Mouse (Mus musculus) limb, embryonic 10.5 days (tissue): ENCODE measurements around the gene C1qtnf7. TPM values are rescaled to one million over a fixed set of nuclear protein-coding genes. Genes with fewer than 3 reads are reported as not detected.
A peak's percentile ranks its signal among the peaks of the same experiment; 100 is the strongest.

ENCODE experiments used
- DNase-seq: peaks from one replicate; pipeline ENCODE4 v3.0.0-alpha.2; 2017; ENCODE audit warnings: low spot score
- H3K27ac ChIP-seq: fragments of 300-500 bp; sonication (generic); 2 replicates; pipeline ENCODE4 v1.5.1; 2016; ENCODE audit warnings: mild to moderate bottlenecking
- H3K27me3 ChIP-seq: fragments of 300-500 bp; sonication (generic); 2 replicates; pipeline ENCODE4 v1.6.1; 2016; ENCODE audit warnings: low read depth, mild to moderate bottlenecking; ENCODE audit not compliant: poor library complexity, severe bottlenecking
- H3K36me3 ChIP-seq: fragments of 300-500 bp; sonication (generic); 2 replicates; pipeline ENCODE4 v1.6.1; 2016; ENCODE audit warnings: mild to moderate bottlenecking, moderate library complexity
- H3K4me1 ChIP-seq: fragments of 300-500 bp; sonication (generic); 2 replicates; pipeline ENCODE4 v1.6.1; 2016
- H3K4me3 ChIP-seq: fragments of 300-500 bp; sonication (generic); 2 replicates; pipeline ENCODE4 v1.5.1; 2016; ENCODE audit warnings: mild to moderate bottlenecking, moderate library complexity
- H3K9me3 ChIP-seq: fragments of 300-500 bp; sonication (generic); replicated peaks from 2 replicates; pipeline ENCODE4 v1.6.1; 2016; ENCODE audit warnings: mild to moderate bottlenecking
- WGBS: fragments of 180-500 bp; shearing (Covaris S2); methylation state at CpG from one replicate; pipeline ENCODE4 v1.1.7; 2016; 5-methylcytosine and 5-hydroxymethylcytosine counted together
- polyA plus RNA-seq: library from polyadenylated mRNA; unstranded; fragments of >200 nt; fragmentation: Nextera tagmentation; extraction: Ambion mirVana; gene quantifications from 2 replicates; pipeline ENCODE4 v1.2.1, GENCODE M21; 2016

Gene C1qtnf7
- polyA plus RNA-seq, 1 experiment from 2014 or later: 1.6 TPM

DNA sequence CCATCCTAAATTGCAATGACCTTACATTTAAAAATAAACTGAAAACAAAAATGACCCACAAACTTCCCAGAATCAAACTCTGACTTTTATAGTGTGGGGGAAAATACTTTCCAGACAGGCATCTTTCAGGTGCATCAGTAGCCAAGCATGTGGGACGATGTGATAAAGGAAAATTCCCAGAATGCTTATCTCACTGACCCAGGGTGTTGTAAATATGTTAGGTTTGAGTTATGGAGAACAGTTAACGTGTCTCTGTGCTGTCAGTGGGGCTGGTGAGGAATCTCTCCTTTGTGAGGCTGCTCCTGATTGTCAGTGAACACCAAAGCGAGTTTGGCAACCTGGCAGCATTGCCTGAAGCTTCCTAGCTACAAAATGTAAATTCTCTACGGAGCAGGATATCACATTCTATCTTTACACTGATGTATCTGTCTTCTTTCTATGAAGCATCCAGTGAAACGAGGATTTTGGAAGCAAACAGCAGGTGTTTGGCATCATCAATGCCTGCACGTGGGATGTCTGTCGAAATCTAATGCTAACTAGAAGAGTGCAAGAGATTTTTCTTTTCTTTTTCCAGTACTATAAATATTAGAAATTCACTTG lies 27.0 kb downstream of the C1qtnf7 start:
- WGBS: 52% methylated on average over 7 of the region's 7 CpGs

GRCm38 (mm10) chr5:43549951-43550350 lies 34.6 kb downstream of the C1qtnf7 start:
- Histone ChIP-seq H3K36me3 (no peaks in the 10 kb centered on the region), H3K4me1 (peaks cover 19% of the 10 kb centered on the region), H3K27me3 (no peaks in the 10 kb centered on the region), H3K9me3 (no peaks in the 10 kb centered on the region), H3K4me3 (no peak overlapping the region), H3K27ac (peak overlapping the region; percentile 65)
- WGBS: 62% methylated on average over 4 of the region's 4 CpGs
- DNase-seq: no peak

More for the DNA sequence above, 27.0 kb downstream of the C1qtnf7 start:
- no peaks in the 10 kb centered on the region; the same call in 1 of the 2 replicates for H3K9me3 ChIP-seq
- no peak overlapping the region for H3K4me3 ChIP-seq
- H3K4me1 ChIP-seq: peaks cover 21% of the 10 kb centered on the region
- no peaks in the 10 kb centered on the region for H3K36me3 ChIP-seq
- H3K27me3 ChIP-seq: 0 out of 2 replicates have a peak, but pooled peaks cover 5% of the 10 kb centered on the region
- no peak for DNase-seq
- H3K27ac ChIP-seq: no peak overlapping the region

DNA sequence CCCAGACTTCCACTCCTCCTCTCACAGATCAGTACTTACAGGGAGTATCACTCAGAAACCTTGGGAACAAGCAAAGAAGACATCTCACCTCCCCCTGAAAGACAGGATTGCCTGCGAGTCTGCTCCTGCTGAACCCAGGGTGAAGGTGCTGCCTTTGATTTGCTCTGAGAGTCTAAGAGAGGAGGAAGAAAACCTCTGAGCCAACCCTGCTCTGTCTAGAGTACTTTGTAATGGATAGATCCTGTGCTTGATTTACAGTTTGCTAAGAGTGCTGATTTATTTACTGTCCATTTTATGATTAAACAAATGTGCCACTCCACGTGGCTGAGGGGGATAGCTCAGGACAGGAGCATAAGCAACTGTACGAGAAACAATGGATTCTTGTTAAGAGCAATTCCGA lies 35.1 kb downstream of the C1qtnf7 start:
- Histone ChIP-seq H3K27ac (peak overlapping the region; percentile 65), H3K4me3 (no peak overlapping the region), H3K27me3 (no peaks in the 10 kb centered on the region), H3K4me1 (peaks cover 19% of the 10 kb centered on the region), H3K36me3 (no peaks in the 10 kb centered on the region), H3K9me3 (no peaks in the 10 kb centered on the region)
- 40% methylated on average over 4 of the region's 4 CpGs for WGBS
- DNase-seq: no peak

DNA sequence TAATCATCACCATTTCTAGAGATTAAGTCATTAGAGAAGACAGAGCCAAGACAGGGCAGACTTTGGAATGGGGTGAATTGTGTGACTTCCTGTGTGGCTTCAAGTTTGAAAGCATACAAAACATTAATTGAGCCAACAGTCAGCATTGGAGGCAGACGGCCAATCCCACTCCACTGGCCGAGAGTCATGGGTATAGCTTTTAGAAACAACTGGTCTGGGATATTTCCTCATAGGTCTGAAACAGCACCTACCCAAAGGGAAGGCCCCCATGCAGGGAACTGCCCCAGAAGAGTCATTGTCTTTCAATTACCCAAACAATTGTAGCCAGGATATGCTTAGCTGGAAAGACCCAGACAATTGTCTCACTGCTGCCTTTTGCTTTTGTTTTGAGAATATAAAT lies 39.5 kb downstream of the C1qtnf7 start:
- WGBS: 62% methylated on average over 2 of the region's 2 CpGs
- Histone ChIP-seq H3K36me3 (no peaks in the 10 kb centered on the region), H3K27ac (no peak overlapping the region), H3K27me3 (no peaks in the 10 kb centered on the region), H3K4me1 (peaks cover 13% of the 10 kb centered on the region), H3K9me3 (no peaks in the 10 kb centered on the region), H3K4me3 (no peak overlapping the region)
- no peak for DNase-seq

DNA sequence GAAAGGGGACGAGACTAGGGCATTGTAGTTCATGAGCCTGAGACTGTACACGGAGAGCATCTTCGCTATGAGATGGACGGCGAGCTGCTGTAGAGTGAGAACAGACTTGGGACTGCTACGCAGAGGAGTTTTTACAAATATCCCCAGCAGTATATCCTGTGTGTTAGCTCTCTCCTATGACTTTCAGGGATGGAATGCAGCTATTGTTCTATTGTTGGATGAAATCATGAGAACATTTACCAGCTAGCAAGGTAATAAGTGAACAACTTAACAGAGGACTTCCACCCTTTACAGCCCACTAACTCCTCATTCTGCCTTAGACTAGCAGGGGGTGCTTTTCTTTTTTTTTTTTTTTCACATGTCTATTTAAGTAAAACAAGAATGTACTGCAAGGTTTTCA lies 40.1 kb downstream of the C1qtnf7 start:
- Histone ChIP-seq H3K4me1 (peaks cover 7% of the 10 kb centered on the region), H3K9me3 (no peaks in the 10 kb centered on the region), H3K4me3 (no peak overlapping the region), H3K27me3 (no peaks in the 10 kb centered on the region), H3K36me3 (no peaks in the 10 kb centered on the region), H3K27ac (no peak overlapping the region)
- no peak for DNase-seq
- 90% methylated on average over 6 of the region's 6 CpGs for whole genome bisulfite sequencing

DNA sequence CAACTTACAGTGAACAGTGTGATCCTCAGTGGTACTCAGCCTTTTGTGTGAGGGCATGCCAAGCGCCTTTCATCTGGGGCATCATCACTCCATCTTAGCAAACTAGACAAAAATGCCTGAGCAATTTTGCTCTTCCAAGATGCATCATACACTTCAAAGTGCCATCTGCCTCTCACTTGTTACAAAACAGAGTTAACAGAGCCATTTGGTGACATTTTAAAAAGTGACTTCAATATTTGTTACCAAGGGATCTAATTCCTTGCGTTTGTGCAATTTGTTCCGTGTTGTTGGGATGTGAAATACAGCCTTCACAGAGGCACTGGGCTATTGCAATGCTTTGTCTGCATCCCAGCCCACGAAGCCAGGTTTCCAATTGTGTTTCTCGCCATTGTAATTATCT lies 42.1 kb downstream of the C1qtnf7 start:
- no peaks in the 10 kb centered on the region for H3K9me3 ChIP-seq
- H3K27me3 ChIP-seq: no peaks in the 10 kb centered on the region
- H3K4me3 ChIP-seq: no peak overlapping the region
- H3K36me3 ChIP-seq: no peaks in the 10 kb centered on the region
- no peak overlapping the region for H3K27ac ChIP-seq
- H3K4me1 ChIP-seq: peaks cover 4% of the 10 kb centered on the region; the same call in 1 of the 2 replicates
- 88% methylated on average over 5 of the region's 5 CpGs for whole genome bisulfite sequencing
- DNase-seq: no peak

- peaks cover 4% of the 10 kb centered on the region; the same call in 1 of the 2 replicates for H3K4me1 ChIP-seq
- H3K27ac ChIP-seq: no peak overlapping the region
- no peak overlapping the region for H3K4me3 ChIP-seq
- no peaks in the 10 kb centered on the region for H3K36me3 ChIP-seq
- H3K27me3 ChIP-seq: no peaks in the 10 kb centered on the region
- 47% methylated on average over 2 of the region's 2 CpGs for WGBS
- DNase-seq: no peak
- no peaks in the 10 kb centered on the region for H3K9me3 ChIP-seq
Measured at GRCm38 (mm10) chr5:43561639-43562252, 46.4 kb downstream of the C1qtnf7 start.

DNA sequence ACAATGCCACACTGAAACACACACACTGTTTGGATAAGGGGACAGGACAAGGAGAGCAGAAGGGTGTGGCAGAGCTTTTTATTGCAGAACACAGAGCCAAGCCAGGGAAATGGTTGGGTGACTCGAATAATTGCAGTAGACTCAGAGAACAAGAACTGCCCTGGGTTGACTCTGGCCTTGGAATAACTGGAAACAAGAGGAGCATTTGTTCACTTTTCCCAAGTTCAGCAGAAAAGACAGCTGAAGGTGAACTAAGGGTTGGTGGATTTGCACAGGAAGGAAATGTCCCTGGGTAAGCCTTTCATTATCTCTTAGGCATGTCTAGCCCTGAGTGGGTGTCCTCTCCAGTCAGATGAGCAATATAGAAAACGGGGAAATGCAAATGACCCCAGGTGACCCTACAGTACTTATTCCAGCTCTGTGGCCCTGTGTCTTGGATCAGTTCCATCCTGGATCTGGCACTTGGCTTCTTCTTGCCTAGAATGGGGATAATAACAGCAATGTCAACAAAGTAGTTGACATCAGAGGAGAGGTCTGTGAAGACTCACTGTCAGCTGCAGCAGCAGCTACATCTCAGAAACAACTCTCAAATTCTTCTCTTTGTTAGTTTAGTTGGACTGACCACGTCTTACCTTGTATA lies 54.5 kb downstream of the C1qtnf7 start:
- Histone ChIP-seq H3K9me3 (no peaks in the 10 kb centered on the region), H3K27me3 (no peaks in the 10 kb centered on the region), H3K4me1 (no peaks in the 10 kb centered on the region), H3K36me3 (no peaks in the 10 kb centered on the region), H3K27ac (no peak overlapping the region), H3K4me3 (no peak overlapping the region)
- WGBS: 68% methylated on average over 3 of the region's 3 CpGs
- no peak for DNase-seq

DNA sequence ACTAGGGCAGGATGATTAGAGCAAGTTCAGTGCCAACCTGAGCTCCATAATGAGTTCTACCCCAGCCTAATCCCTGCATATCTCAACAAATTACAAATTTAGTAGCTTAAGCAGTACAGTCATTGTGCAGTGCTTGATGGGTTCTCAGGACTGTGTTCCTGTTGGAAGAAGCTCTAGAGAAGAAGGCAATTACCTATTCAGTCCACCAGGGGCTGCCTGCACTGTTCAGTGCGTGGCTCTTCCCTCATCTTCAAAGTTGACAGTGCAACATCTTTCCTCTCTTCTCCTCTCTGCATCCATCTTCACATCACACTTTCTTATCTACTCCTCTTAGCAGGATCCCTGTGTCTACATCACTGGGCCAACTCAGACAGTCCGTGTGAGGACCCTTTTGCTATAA lies 67.5 kb downstream of the C1qtnf7 start:
- 47% methylated on average over 2 of the region's 2 CpGs for WGBS
- no peaks in the 10 kb centered on the region for H3K36me3 ChIP-seq
- H3K4me3 ChIP-seq: no peak overlapping the region
- DNase-seq: no peak
- H3K27ac ChIP-seq: no peak overlapping the region
- no peaks in the 10 kb centered on the region for H3K9me3 ChIP-seq
- peaks cover 12% of the 10 kb centered on the region; the same call in 1 of the 2 replicates for H3K4me1 ChIP-seq
- H3K27me3 ChIP-seq: no peaks in the 10 kb centered on the region

DNA sequence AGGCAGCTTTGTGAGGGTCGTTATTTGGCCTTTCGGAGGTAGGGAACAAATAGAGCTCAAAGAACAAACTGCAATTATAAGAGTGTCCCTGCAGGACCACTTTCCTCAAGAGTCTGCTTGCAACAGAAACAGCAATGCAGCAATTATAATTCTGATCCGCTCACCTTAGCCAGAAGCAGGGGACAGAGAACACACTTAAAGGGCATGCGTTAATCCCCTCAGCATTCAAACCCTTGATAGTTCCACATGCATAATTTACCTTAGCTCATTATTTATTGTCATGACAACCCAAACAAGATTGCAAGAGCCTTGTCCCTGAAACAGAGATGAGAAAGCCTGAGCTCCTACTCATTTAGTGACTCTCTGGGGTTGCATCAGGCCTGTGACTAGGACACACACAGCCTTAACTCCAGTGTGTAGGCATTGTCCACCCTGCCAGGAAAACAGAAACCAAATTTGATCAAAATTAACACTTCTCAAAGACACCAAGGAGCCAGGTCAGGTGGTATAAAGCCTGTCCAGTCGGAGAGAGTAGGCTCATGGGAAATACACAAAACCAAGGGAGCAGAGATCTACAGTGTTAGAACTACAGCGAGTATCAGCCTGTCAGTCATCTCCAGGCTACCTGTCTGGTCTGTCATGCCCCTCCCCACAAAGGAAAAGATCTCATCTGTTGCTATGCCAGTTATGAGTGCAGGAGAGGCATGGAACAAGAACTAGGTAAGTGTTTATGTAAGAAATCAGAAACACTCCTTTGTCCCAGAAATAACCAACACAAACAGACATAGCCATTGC lies 68.2 kb downstream of the C1qtnf7 start:
- 87% methylated on average over 6 of the region's 6 CpGs for WGBS
- DNase-seq: no peak

GRCm38 (mm10) chr5:43584464-43584863 lies 69.1 kb downstream of the C1qtnf7 start:
- no peaks in the 10 kb centered on the region for H3K27me3 ChIP-seq
- no peaks in the 10 kb centered on the region for H3K36me3 ChIP-seq
- no peaks in the 10 kb centered on the region for H3K9me3 ChIP-seq
- H3K27ac ChIP-seq: no peak overlapping the region
- 65% methylated on average over 1 of the region's 1 CpGs for WGBS
- H3K4me3 ChIP-seq: no peak overlapping the region
- H3K4me1 ChIP-seq: peaks cover 12% of the 10 kb centered on the region; the same call in 1 of the 2 replicates
- DNase-seq: no peak

More for the DNA sequence above, 68.2 kb downstream of the C1qtnf7 start:
- no peak overlapping the region for H3K27ac ChIP-seq
- H3K36me3 ChIP-seq: no peaks in the 10 kb centered on the region
- peaks cover 12% of the 10 kb centered on the region; the same call in 1 of the 2 replicates for H3K4me1 ChIP-seq
- no peaks in the 10 kb centered on the region for H3K27me3 ChIP-seq
- H3K4me3 ChIP-seq: no peak overlapping the region
- no peaks in the 10 kb centered on the region for H3K9me3 ChIP-seq

- DNase-seq: no peak
- no peak overlapping the region for H3K4me3 ChIP-seq
- peaks cover 12% of the 10 kb centered on the region; the same call in 1 of the 2 replicates for H3K4me1 ChIP-seq
- no peaks in the 10 kb centered on the region for H3K27me3 ChIP-seq
- H3K27ac ChIP-seq: no peak overlapping the region; the same call in 1 of the 2 replicates
- WGBS: 56% methylated on average over 11 of the region's 11 CpGs
- H3K36me3 ChIP-seq: no peaks in the 10 kb centered on the region
- no peaks in the 10 kb centered on the region for H3K9me3 ChIP-seq
Measured at GRCm38 (mm10) chr5:43585406-43586245, 70.3 kb downstream of the C1qtnf7 start.
